Mouse (Mus musculus) lung, adult 2 months (tissue): ENCODE data around the gene Gm49354.

Experiments used
- CTCF ChIP-seq: fragments of 200-500 bp; IDR thresholded peaks from 2 replicates; pipeline ENCODE4 v1.5.1; 2011; ENCODE audit warnings: mild to moderate bottlenecking, low read length, control low read depth; ENCODE audit not compliant: insufficient read depth
- POLR2A ChIP-seq: fragments of 200-500 bp; IDR thresholded peaks from 2 replicates; pipeline ENCODE4 v1.6.1; 2011; ENCODE audit warnings: low read depth, mild to moderate bottlenecking, control low read depth, low read length, borderline replicate concordance; ENCODE audit errors: extremely low read depth

GRCm38 (mm10) chr13:59750310-59750709 is 31.7 kb downstream of the Gm49354 start:
- TF ChIP-seq CTCF (no peak), POLR2A (no peak)
